Mouse (Mus musculus): ENCODE data around the gene Rpn2.

Rpn2 gene

GRCm38 (mm10) chr2:157278717-157279415 lies at the start of gene Rpn2:
TSS of gene Rpn2 (plus strand) at chr2:157279017.
- DNase-seq: peak; percentile 98

GRCm38 (mm10) chr2:157235946-157236345 lies 42.9 kb upstream of the Rpn2 start:
- DNase-seq: no peak

GRCm38 (mm10) chr2:157245001-157245400 lies 33.8 kb upstream of the Rpn2 start:
- DNase-seq: no peak

- no peak for DNase-seq
Observed at GRCm38 (mm10) chr2:157245603-157246002, 33.2 kb upstream of the Rpn2 start.

GRCm38 (mm10) chr2:157248111-157248510 lies 30.7 kb upstream of the Rpn2 start:
- DNase-seq: no peak

- DNase-seq: peak; percentile 60
Observed at GRCm38 (mm10) chr2:157259720-157260119, 19.1 kb upstream of the Rpn2 start.

- no peak for DNase-seq
Observed at GRCm38 (mm10) chr2:157261930-157262329, 16.9 kb upstream of the Rpn2 start.

- DNase-seq: no peak
Observed at GRCm38 (mm10) chr2:157262506-157262905, 16.3 kb upstream of the Rpn2 start.

GRCm38 (mm10) chr2:157263101-157263500 lies 15.7 kb upstream of the Rpn2 start:
- no peak for DNase-seq

GRCm38 (mm10) chr2:157263832-157264231 lies 15.0 kb upstream of the Rpn2 start:
- no peak for DNase-seq

- DNase-seq: no peak
Observed at GRCm38 (mm10) chr2:157279416-157279800, 591 bp downstream of the Rpn2 start, which contains the start of gene Mroh8. TSS of gene Mroh8 (minus strand) at chr2:157279549.

- DNase-seq: no peak
Observed at GRCm38 (mm10) chr2:157283321-157283720, 4.5 kb downstream of the Rpn2 start.

GRCm38 (mm10) chr2:157287542-157287941 lies 8.7 kb downstream of the Rpn2 start:
- DNase-seq: peak; percentile 38

GRCm38 (mm10) chr2:157288996-157289395 lies 10.2 kb downstream of the Rpn2 start:
- DNase-seq: no peak

- DNase-seq: peak; percentile 72
Observed at GRCm38 (mm10) chr2:157292093-157292492, 13.3 kb downstream of the Rpn2 start.

GRCm38 (mm10) chr2:157296105-157296689 lies 17.4 kb downstream of the Rpn2 start:
- no peak for DNase-seq

GRCm38 (mm10) chr2:157300051-157300450 lies 21.2 kb downstream of the Rpn2 start:
- no peak for DNase-seq

- no peak for DNase-seq
Observed at GRCm38 (mm10) chr2:157303096-157303495, 24.3 kb downstream of the Rpn2 start.

- DNase-seq: no peak
Observed at GRCm38 (mm10) chr2:157306091-157307032, 27.5 kb downstream of the Rpn2 start.

GRCm38 (mm10) chr2:157307715-157308265 lies 29.0 kb downstream of the Rpn2 start:
- no peak for DNase-seq

GRCm38 (mm10) chr2:157308273-157308917 lies 29.6 kb downstream of the Rpn2 start:
- no peak for DNase-seq

GRCm38 (mm10) chr2:157309611-157310010 lies 30.8 kb downstream of the Rpn2 start:
- DNase-seq: no peak
